Mouse (Mus musculus): ENCODE measurements around the gene Rell1. TPM values are rescaled to one million over a fixed set of nuclear protein-coding genes. Genes with fewer than 3 reads are reported as not detected.

Gene Rell1
- polyA plus RNA-seq, 1 experiment from 2014 or later: 8.7 TPM

DNA sequence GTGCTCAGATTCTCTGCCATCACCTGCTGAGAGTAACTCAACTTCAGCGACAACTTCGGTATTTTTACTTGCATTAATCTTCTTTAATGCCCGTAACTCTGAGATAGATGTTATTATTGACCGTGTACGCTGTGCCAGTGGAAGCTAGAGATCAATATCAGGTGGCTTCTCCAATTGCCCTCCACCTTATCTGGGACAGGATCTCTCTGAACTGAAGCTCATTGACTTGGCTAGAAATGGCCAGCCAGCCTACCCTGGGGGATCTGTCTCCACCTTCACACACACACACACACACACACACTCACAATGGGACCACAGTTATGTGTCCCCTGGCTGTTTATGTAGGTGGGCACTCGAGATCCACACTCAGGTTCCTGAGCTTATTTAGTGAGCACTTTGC lies 16.7 kb downstream of the Rell1 start:
- Histone ChIP-seq H3K36me3 (no peaks in the 10 kb centered on the region), H3K4me1 (replicated peaks) (peaks cover 8% of the 10 kb centered on the region)

GRCm38 (mm10) chr5:63951421-63951911 lies 17.2 kb downstream of the Rell1 start:
- H3K9me3 ChIP-seq (replicated peaks): no peaks in the 10 kb centered on the region
- WGBS: 61% methylated on average over 11 of the region's 11 CpGs
- no peak overlapping the region for H3K4me3 ChIP-seq
- peak overlapping the region; percentile 54; the same call in 1 of the 2 replicates for H3K27ac ChIP-seq
- H3K4me1 ChIP-seq (replicated peaks): peaks cover 8% of the 10 kb centered on the region
- no peak overlapping the region for H3K4me2 ChIP-seq
- H3K36me3 ChIP-seq: no peaks in the 10 kb centered on the region
- ATAC-seq (replicated peaks; ENCODE audit: insufficient number of reproducible peaks, insufficient read depth, low FRiP score, low read depth): peak; percentile 63
- no peak overlapping the region for H3K9ac ChIP-seq
- no peaks in the 10 kb centered on the region for H3K27me3 ChIP-seq

More for the DNA sequence above, 16.7 kb downstream of the Rell1 start:
- H3K4me3 ChIP-seq: no peak overlapping the region
- no peak; the same call in 1 of the 2 replicates for ATAC-seq (replicated peaks; ENCODE audit: insufficient number of reproducible peaks, insufficient read depth, low FRiP score, low read depth)
- no peaks in the 10 kb centered on the region for H3K9me3 ChIP-seq (replicated peaks)
- WGBS: 74% methylated on average over 6 of the region's 6 CpGs
- no peaks in the 10 kb centered on the region for H3K27me3 ChIP-seq
- peak overlapping the region; percentile 54 for H3K27ac ChIP-seq
- no peak overlapping the region for H3K4me2 ChIP-seq
- no peak overlapping the region for H3K9ac ChIP-seq

DNA sequence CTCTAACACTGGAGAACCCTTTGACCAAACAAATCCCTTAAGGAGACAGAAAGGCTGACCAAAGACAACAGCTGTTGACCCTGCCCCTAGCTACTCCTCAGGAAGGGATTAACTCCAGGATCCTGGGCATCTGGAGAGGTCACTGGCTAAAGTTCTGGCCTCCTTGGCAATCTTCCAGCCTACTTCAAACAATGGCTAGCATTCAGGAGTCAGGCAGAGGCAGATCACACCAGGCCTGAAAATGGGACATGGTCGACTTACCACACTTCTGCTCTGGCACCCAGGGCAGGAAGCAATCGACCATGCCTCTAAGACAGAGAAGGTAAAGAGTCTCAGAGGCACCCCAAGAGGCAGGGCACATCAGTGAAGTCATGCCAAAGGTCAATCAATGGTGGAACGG lies 19.5 kb downstream of the Rell1 start:
- no peak for ATAC-seq (replicated peaks; ENCODE audit: insufficient number of reproducible peaks, insufficient read depth, low FRiP score, low read depth)
- no peaks in the 10 kb centered on the region for H3K9me3 ChIP-seq (replicated peaks)
- WGBS: 57% methylated on average over 3 of the region's 3 CpGs
- no peak overlapping the region for H3K9ac ChIP-seq
- no peak overlapping the region for H3K27ac ChIP-seq
- no peaks in the 10 kb centered on the region for H3K36me3 ChIP-seq
- no peak overlapping the region for H3K4me2 ChIP-seq
- H3K4me3 ChIP-seq: no peak overlapping the region
- H3K27me3 ChIP-seq: no peaks in the 10 kb centered on the region
- H3K4me1 ChIP-seq (replicated peaks): peaks cover 8% of the 10 kb centered on the region

- WGBS: 74% methylated on average over 8 of the region's 8 CpGs
- ATAC-seq (replicated peaks; ENCODE audit: insufficient number of reproducible peaks, insufficient read depth, low FRiP score, low read depth): no peak
- Histone ChIP-seq H3K4me1 (replicated peaks) (peaks cover 8% of the 10 kb centered on the region), H3K9me3 (replicated peaks) (no peaks in the 10 kb centered on the region), H3K27me3 (no peaks in the 10 kb centered on the region), H3K4me3 (no peak overlapping the region), H3K9ac (no peak overlapping the region), H3K36me3 (no peaks in the 10 kb centered on the region), H3K27ac (no peak overlapping the region), H3K4me2 (no peak overlapping the region)
Measured at GRCm38 (mm10) chr5:63947526-63947925, 21.2 kb downstream of the Rell1 start.

- H3K27me3 ChIP-seq: no peaks in the 10 kb centered on the region
- no peaks in the 10 kb centered on the region for H3K36me3 ChIP-seq
- no peak overlapping the region for H3K9ac ChIP-seq
- H3K9me3 ChIP-seq (replicated peaks): no peaks in the 10 kb centered on the region
- no peak overlapping the region for H3K4me3 ChIP-seq
- no peaks in the 10 kb centered on the region for H3K4me1 ChIP-seq (replicated peaks)
- no peak for ATAC-seq (replicated peaks; ENCODE audit: insufficient number of reproducible peaks, insufficient read depth, low FRiP score, low read depth)
- H3K27ac ChIP-seq: no peak overlapping the region
- no peak overlapping the region for H3K4me2 ChIP-seq
- 79% methylated on average over 9 of the region's 9 CpGs for WGBS
Measured at GRCm38 (mm10) chr5:63943291-63943690, 25.4 kb downstream of the Rell1 start.

- 59% methylated on average over 5 of the region's 5 CpGs for WGBS
- Histone ChIP-seq H3K4me1 (replicated peaks) (no peaks in the 10 kb centered on the region), H3K27ac (no peak overlapping the region), H3K36me3 (no peaks in the 10 kb centered on the region), H3K4me3 (no peak overlapping the region), H3K9me3 (replicated peaks) (no peaks in the 10 kb centered on the region), H3K27me3 (no peaks in the 10 kb centered on the region), H3K9ac (no peak overlapping the region), H3K4me2 (no peak overlapping the region)
- ATAC-seq (replicated peaks; ENCODE audit: insufficient number of reproducible peaks, insufficient read depth, low FRiP score, low read depth): no peak
Measured at GRCm38 (mm10) chr5:63941891-63942290, 26.8 kb downstream of the Rell1 start.

DNA sequence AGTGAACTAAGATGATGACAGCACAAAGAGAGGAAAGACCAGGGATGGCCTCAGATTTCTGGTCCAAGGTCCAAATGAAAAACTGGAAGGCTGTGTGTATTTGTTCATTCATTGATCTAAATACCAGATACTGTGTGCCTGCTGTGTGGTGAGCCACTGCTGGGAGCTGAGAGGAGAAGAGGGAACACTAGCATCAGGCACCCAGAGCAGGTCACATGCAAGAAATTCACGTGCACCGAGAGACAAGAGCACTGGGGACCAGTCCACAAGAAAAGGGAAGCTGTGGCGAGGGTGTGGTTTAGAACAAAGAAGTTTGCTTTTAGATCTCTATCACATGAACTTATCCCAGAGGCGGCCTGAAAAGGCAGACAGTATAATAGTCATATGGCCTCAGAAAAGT lies 30.1 kb downstream of the Rell1 start:
- Histone ChIP-seq H3K27me3 (no peaks in the 10 kb centered on the region), H3K4me2 (no peak overlapping the region), H3K9ac (no peak overlapping the region), H3K9me3 (replicated peaks) (no peaks in the 10 kb centered on the region), H3K27ac (no peak overlapping the region), H3K36me3 (no peaks in the 10 kb centered on the region), H3K4me3 (no peak overlapping the region), H3K4me1 (replicated peaks) (no peaks in the 10 kb centered on the region)
- no peak for ATAC-seq (replicated peaks; ENCODE audit: insufficient number of reproducible peaks, insufficient read depth, low FRiP score, low read depth)
- WGBS: 55% methylated on average over 4 of the region's 4 CpGs

GRCm38 (mm10) chr5:63936740-63937139 lies 32.0 kb downstream of the Rell1 start:
- no peak overlapping the region for H3K4me2 ChIP-seq
- H3K9ac ChIP-seq: no peak overlapping the region
- 41% methylated on average over 6 of the region's 6 CpGs for WGBS
- no peaks in the 10 kb centered on the region for H3K27me3 ChIP-seq
- no peaks in the 10 kb centered on the region for H3K9me3 ChIP-seq (replicated peaks)
- H3K4me1 ChIP-seq (replicated peaks): peaks cover 7% of the 10 kb centered on the region
- ATAC-seq (replicated peaks; ENCODE audit: insufficient number of reproducible peaks, insufficient read depth, low FRiP score, low read depth): no peak
- H3K4me3 ChIP-seq: no peak overlapping the region
- H3K36me3 ChIP-seq: no peaks in the 10 kb centered on the region
- no peak overlapping the region for H3K27ac ChIP-seq

- peaks cover 7% of the 10 kb centered on the region for H3K4me1 ChIP-seq (replicated peaks)
- no peak overlapping the region for H3K9ac ChIP-seq
- WGBS: 84% methylated on average over 6 of the region's 6 CpGs
- H3K27ac ChIP-seq: no peak overlapping the region
- H3K4me3 ChIP-seq: no peak overlapping the region
- no peaks in the 10 kb centered on the region for H3K36me3 ChIP-seq
- no peaks in the 10 kb centered on the region for H3K9me3 ChIP-seq (replicated peaks)
- H3K27me3 ChIP-seq: no peaks in the 10 kb centered on the region
- no peak overlapping the region for H3K4me2 ChIP-seq
- ATAC-seq (replicated peaks; ENCODE audit: insufficient number of reproducible peaks, insufficient read depth, low FRiP score, low read depth): no peak
Measured at GRCm38 (mm10) chr5:63935581-63935980, 33.1 kb downstream of the Rell1 start.

- H3K9me3 ChIP-seq (replicated peaks): no peaks in the 10 kb centered on the region; the same call in 1 of the 2 replicates
- H3K4me1 ChIP-seq (replicated peaks): peaks cover 7% of the 10 kb centered on the region
- H3K27me3 ChIP-seq: no peaks in the 10 kb centered on the region
- H3K36me3 ChIP-seq: no peaks in the 10 kb centered on the region
- H3K27ac ChIP-seq: peak overlapping the region; percentile 9; the same call in 1 of the 2 replicates
- WGBS: 39% methylated on average over 10 of the region's 10 CpGs
- no peak overlapping the region for H3K4me2 ChIP-seq
- no peak overlapping the region for H3K9ac ChIP-seq
- ATAC-seq (replicated peaks; ENCODE audit: insufficient number of reproducible peaks, insufficient read depth, low FRiP score, low read depth): no peak
- no peak overlapping the region for H3K4me3 ChIP-seq
Measured at GRCm38 (mm10) chr5:63932829-63933228, 35.9 kb downstream of the Rell1 start.

DNA sequence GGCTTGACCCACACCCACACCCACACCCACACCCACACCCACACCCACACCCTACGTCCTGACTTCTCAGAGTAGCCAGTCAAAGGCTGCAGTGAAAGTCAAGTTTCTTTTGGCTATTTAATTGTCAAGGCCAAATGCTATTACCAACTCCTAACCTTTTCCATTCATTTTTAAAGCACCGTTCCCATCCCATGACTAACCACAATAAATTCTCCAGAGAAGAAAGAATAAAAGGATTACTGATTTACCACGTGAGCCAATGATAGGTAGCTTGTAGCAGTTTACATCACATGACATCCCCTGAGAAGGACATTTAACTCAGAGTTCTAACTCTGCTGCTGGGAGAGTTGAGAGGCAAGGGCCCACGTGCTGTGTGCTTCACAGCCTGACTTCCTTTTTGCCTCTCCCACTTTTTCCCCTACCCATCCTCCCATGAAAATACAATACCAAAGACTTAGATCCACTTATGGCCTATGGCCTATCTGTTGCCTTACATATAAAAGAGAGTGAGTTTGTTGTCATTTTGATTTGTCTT lies 37.8 kb downstream of the Rell1 start:
- Histone ChIP-seq H3K4me2 (no peak overlapping the region), H3K9ac (no peak overlapping the region), H3K4me3 (no peak overlapping the region), H3K27ac (no peak overlapping the region), H3K27me3 (no peaks in the 10 kb centered on the region), H3K36me3 (peaks cover 4% of the 10 kb centered on the region; the same call in 1 of the 2 replicates), H3K4me1 (replicated peaks) (peaks cover 7% of the 10 kb centered on the region), H3K9me3 (replicated peaks) (peaks cover 5% of the 10 kb centered on the region; the same call in 1 of the 2 replicates)
- WGBS: 70% methylated on average over 4 of the region's 4 CpGs
- ATAC-seq (replicated peaks; ENCODE audit: insufficient number of reproducible peaks, insufficient read depth, low FRiP score, low read depth): no peak

DNA sequence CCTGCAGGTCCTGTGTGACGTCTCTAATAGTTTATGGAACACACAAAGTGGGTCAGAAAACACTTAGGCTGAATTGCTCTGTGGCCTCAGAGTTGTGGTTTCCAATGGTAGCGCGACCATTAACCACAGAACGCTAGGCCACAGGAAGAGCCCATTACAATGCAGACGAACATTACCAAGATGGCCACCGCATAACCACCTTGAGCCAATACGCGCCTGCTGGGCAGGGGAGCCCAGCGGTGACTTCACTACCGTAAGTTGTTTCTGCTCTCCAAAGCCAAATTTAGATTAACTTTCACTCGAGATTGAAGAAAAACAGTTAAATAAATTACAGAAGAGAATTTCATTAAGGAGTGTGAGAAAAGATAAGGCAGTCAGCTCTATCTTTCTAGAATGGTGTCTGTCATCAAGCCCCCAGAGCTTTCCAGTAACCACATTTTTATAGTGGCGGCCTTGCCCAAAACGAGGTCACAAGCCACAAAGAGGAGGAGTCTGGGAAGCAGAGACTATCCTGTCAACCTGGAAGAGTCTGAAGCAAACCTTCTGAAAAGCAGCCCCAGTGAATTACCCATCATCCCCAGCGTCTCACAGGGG lies 43.6 kb downstream of the Rell1 start:
- H3K9me3 ChIP-seq (replicated peaks): peaks cover 5% of the 10 kb centered on the region; the same call in 1 of the 2 replicates
- H3K9ac ChIP-seq: no peak overlapping the region
- H3K27ac ChIP-seq: no peak overlapping the region
- H3K4me3 ChIP-seq: no peak overlapping the region
- no peak for ATAC-seq (replicated peaks; ENCODE audit: insufficient number of reproducible peaks, insufficient read depth, low FRiP score, low read depth)
- no peak overlapping the region for H3K4me2 ChIP-seq
- H3K27me3 ChIP-seq: no peaks in the 10 kb centered on the region
- H3K36me3 ChIP-seq: peaks cover 4% of the 10 kb centered on the region; the same call in 1 of the 2 replicates
- H3K4me1 ChIP-seq (replicated peaks): no peaks in the 10 kb centered on the region
- 79% methylated on average over 14 of the region's 14 CpGs for WGBS
